ENCODE assay signal across 8 mouse cellular contexts in the genomic region with DNA sequence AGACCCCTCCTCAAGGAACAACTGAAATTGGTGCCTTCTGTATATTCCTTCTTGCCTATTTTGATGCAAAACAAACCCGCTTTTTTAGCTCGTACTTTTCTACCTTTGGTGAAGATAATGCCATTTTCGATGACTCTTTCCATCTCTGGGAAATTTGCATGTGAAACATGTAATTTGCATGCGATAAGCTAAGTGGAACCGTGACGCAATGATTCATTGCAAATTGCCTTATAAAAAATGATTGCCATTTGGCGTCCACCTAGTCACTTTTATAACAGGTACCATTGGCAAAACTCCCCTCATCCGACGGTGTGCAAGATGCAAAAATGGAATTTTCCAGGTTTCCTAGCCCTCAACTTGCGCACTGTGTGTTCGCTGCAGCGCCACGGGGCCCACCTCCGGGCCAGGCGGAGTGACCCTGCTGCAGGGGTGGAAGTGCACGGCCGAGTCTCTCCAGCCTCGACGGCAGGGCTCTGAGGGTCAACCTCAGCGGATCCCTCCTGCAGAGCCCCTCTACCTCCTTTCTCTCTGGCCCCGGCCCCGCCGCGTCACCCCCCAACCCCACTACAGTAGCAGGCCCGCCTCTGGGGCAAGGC. TPM values are rescaled to one million over a fixed set of nuclear protein-coding genes. Genes with fewer than 3 reads are reported as not detected.
DNase-seq lines count a peak whose midpoint lies in the region; ATAC-seq and TF ChIP-seq lines count a peak whose summit lies in the region.

No protein-coding gene starts in this region.

- H3K4me2 ChIP-seq in lung, embryonic 15.5 days: peak overlapping the region; percentile 58
- H3K4me2 ChIP-seq in intestine, embryonic 15.5 days (replicated peaks): peak overlapping the region; percentile 53
- H3K4me2 ChIP-seq in midbrain, postnatal 0 days (ENCODE audit: low read depth, low read length, poor library complexity, severe bottlenecking): peak overlapping the region; percentile 48

- H3K9ac ChIP-seq in lung, embryonic 15.5 days: peak overlapping the region; percentile 68
- peak overlapping the region; percentile 63 for H3K9ac ChIP-seq in intestine, embryonic 15.5 days
- H3K9ac ChIP-seq in midbrain, postnatal 0 days (replicated peaks; ENCODE audit: low read length, poor library complexity, severe bottlenecking): peak overlapping the region; percentile 72

- no peak for ATAC-seq in lung, embryonic 15.5 days (ENCODE audit: borderline replicate concordance, extremely low read depth, low FRiP score, low TSS enrichment)
- ATAC-seq in intestine, embryonic 15.5 days: no peak
- ATAC-seq in midbrain, postnatal 0 days (ENCODE audit: low FRiP score): peak; percentile 73; the same call in 1 of the 2 replicates

- WGBS in lung, embryonic 15.5 days: 14% methylated on average over 25 of the region's 25 CpGs
- 14% methylated on average over 25 of the region's 25 CpGs for WGBS in embryonic facial prominence, embryonic 10.5 days
- 19% methylated on average over 25 of the region's 25 CpGs for WGBS in intestine, embryonic 15.5 days
- WGBS in midbrain, postnatal 0 days: 10% methylated on average over 22 of the region's 25 CpGs

- DNase-seq in lung, adult 18-20 months: no peak
- DNase-seq in embryonic facial prominence, embryonic 10.5 days (ENCODE audit: low spot score): no peak
- DNase-seq in midbrain, postnatal 0 days (ENCODE audit: low spot score): peak; percentile 9
- DNase-seq in ovary, adult 18-20 months (ENCODE audit: low spot score): no peak
- no peak for DNase-seq in kidney, postnatal 36 days
- DNase-seq in right cerebral cortex, postnatal 4 days: no peak

- peak overlapping the region; percentile 88 for H3K27ac ChIP-seq in lung, embryonic 15.5 days
- peak overlapping the region; percentile 91 for H3K27ac ChIP-seq in embryonic facial prominence, embryonic 10.5 days (replicated peaks)
- H3K27ac ChIP-seq in intestine, embryonic 15.5 days: peak overlapping the region; percentile 86
- peak overlapping the region; percentile 86 for H3K27ac ChIP-seq in midbrain, postnatal 0 days (ENCODE audit: low read depth, low read length)

- H3K4me3 ChIP-seq in lung, embryonic 15.5 days: peak overlapping the region; percentile 67
- H3K4me3 ChIP-seq in embryonic facial prominence, embryonic 10.5 days: peak overlapping the region; percentile 70
- peak overlapping the region; percentile 65 for H3K4me3 ChIP-seq in intestine, embryonic 15.5 days (replicated peaks)
- H3K4me3 ChIP-seq in midbrain, postnatal 0 days (ENCODE audit: low read depth, low read length): peak overlapping the region; percentile 57

- no peaks in the 10 kb centered on the region for H3K9me3 ChIP-seq in lung, embryonic 15.5 days
- 0 out of 2 replicates have a peak, but pooled peaks cover 2% of the 10 kb centered on the region for H3K9me3 ChIP-seq in embryonic facial prominence, embryonic 10.5 days
- H3K9me3 ChIP-seq in intestine, embryonic 15.5 days: no peaks in the 10 kb centered on the region
- no peaks in the 10 kb centered on the region for H3K9me3 ChIP-seq in midbrain, postnatal 0 days (ENCODE audit: low read length)

- no peak for TF ChIP-seq CTCF in midbrain, postnatal 0 days (IDR thresholded peaks at IDR 0.05)

- H3K4me1 ChIP-seq in lung, embryonic 15.5 days: no peaks in the 10 kb centered on the region
- no peaks in the 10 kb centered on the region for H3K4me1 ChIP-seq in embryonic facial prominence, embryonic 10.5 days
- no peaks in the 10 kb centered on the region for H3K4me1 ChIP-seq in intestine, embryonic 15.5 days (replicated peaks)
- no peaks in the 10 kb centered on the region for H3K4me1 ChIP-seq in midbrain, postnatal 0 days (ENCODE audit: insufficient read depth, low read length)

- no peaks in the 10 kb centered on the region for H3K36me3 ChIP-seq in lung, embryonic 15.5 days
- H3K36me3 ChIP-seq in embryonic facial prominence, embryonic 10.5 days (replicated peaks): peaks cover 4% of the 10 kb centered on the region; the same call in 1 of the 2 replicates
- H3K36me3 ChIP-seq in intestine, embryonic 15.5 days: no peaks in the 10 kb centered on the region
- H3K36me3 ChIP-seq in midbrain, postnatal 0 days (ENCODE audit: insufficient read depth, low read length): no peaks in the 10 kb centered on the region

- peaks cover 58% of the 10 kb centered on the region for H3K27me3 ChIP-seq in lung, embryonic 15.5 days
- peaks cover 95% of the 10 kb centered on the region for H3K27me3 ChIP-seq in embryonic facial prominence, embryonic 10.5 days (replicated peaks; ENCODE audit: low read depth, poor library complexity, severe bottlenecking)
- peaks cover 12% of the 10 kb centered on the region; the same call in 1 of the 2 replicates for H3K27me3 ChIP-seq in intestine, embryonic 15.5 days (replicated peaks)
- peaks cover 23% of the 10 kb centered on the region; the same call in 1 of the 2 replicates for H3K27me3 ChIP-seq in midbrain, postnatal 0 days (ENCODE audit: insufficient read depth, low read length)

RNA-seq across cellular contexts. Expression of gene Klhl15, which starts 0.4 kb away (rescaled TPM):
- 7.6 and 7.7 TPM in 2 replicates for polyA plus RNA-seq in lung, embryonic 15.5 days (2015; fragmentation: Nextera tagmentation; extraction: Ambion mirVana)
- 7.2 TPM in 2 replicates for polyA plus RNA-seq in embryonic facial prominence, embryonic 10.5 days (2016; fragmentation: Nextera tagmentation; extraction: Ambion mirVana)
- 6.0 and 6.6 TPM in 2 replicates for polyA plus RNA-seq in intestine, embryonic 15.5 days (2015; fragmentation: Nextera tagmentation; extraction: Ambion mirVana)
- total RNA-seq in midbrain, postnatal 0 days (2014; rRNA removed): 17.9 and 22.5 TPM in 2 replicates
- 6.9 and 7.5 TPM in 2 replicates for polyA plus RNA-seq in midbrain, postnatal 0 days (2015; fragmentation: Nextera tagmentation; extraction: Ambion mirVana)

RNA-seq across cellular contexts. Expression of gene Eif2s3x, which starts 21.4 kb away (rescaled TPM):
- polyA plus RNA-seq in lung, embryonic 15.5 days (2015; fragmentation: Nextera tagmentation; extraction: Ambion mirVana): 72.6 and 73.5 TPM in 2 replicates
- polyA plus RNA-seq in embryonic facial prominence, embryonic 10.5 days (2016; fragmentation: Nextera tagmentation; extraction: Ambion mirVana): 108 and 112 TPM in 2 replicates
- 64.5 and 70.6 TPM in 2 replicates for polyA plus RNA-seq in intestine, embryonic 15.5 days (2015; fragmentation: Nextera tagmentation; extraction: Ambion mirVana)
- 182 and 238 TPM in 2 replicates for total RNA-seq in midbrain, postnatal 0 days (2014; rRNA removed)
- 61.2 and 92.5 TPM in 2 replicates for polyA plus RNA-seq in midbrain, postnatal 0 days (2015; fragmentation: Nextera tagmentation; extraction: Ambion mirVana)
